Mouse (Mus musculus) lung, postnatal 10 days (tissue): Measurements from ENCODE around the gene Hsd17b2.
A peak's percentile ranks its signal among the peaks of the same experiment; 100 is the strongest.

Source experiments
- DNase-seq: peaks from one replicate; pipeline ENCODE4 v3.0.0; 2021

Gene Hsd17b2

DNA sequence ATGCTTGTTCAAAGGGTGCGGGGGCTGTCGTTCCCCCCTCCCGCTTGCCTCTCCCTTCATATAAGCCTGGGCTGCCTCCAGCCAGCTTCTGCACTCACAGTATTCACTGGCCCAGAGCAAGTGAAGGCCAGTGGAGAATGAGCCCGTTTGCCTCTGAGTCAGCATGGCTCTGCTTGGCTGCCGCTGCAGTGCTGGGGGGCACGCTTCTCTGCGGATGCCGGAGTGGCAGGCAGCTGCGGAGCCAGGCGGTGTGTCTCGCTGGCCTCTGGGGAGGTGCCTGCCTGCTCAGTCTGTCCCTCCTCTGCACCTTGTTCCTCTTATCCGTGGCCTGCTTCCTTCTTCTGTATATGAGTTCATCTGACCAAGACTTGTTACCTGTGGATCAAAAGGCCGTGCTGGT, at the start of gene Hsd17b2:
Gene Hsd17b2, plus strand, starts transcription at position 46 of the 400 bp plus-strand sequence.
- no peak for DNase-seq

- no peak for DNase-seq
Observed at GRCm38 (mm10) chr8:117652318-117652717, 49.4 kb upstream of the Hsd17b2 start.

GRCm38 (mm10) chr8:117658990-117659389, 42.7 kb upstream of the Hsd17b2 start:
- DNase-seq = no peak

DNA sequence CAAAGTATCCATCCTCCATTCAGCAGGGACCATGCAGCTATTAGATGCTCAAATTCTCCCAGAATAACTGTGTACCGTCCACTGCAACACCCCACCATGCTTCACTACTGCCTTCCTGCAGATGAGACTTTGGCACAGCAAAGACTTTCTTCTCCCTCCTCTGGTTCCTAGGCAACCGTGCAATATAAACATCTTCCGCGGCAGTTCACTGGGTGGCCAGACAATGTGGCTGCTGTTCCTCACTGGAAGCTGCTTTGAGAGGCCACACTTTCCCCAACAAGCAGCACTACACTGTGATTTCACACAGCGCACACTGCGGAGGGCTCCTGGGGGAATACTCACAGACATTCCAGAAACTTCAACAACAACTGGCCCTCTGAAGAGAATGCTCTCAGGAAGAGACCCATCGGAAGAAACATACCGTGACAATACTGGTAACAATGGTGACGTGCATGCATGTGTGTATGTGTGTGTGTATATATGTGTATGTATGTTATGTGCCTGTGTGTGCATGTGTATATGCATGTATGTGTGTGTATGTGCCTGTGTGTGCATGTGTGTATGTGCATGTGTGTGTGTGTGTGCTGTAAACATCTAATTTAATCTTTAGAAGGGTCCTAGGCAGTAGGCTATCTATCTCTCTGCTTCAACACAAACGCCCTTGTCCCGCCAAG, 41.2 kb upstream of the Hsd17b2 start:
- peak; percentile 57 for DNase-seq

DNA sequence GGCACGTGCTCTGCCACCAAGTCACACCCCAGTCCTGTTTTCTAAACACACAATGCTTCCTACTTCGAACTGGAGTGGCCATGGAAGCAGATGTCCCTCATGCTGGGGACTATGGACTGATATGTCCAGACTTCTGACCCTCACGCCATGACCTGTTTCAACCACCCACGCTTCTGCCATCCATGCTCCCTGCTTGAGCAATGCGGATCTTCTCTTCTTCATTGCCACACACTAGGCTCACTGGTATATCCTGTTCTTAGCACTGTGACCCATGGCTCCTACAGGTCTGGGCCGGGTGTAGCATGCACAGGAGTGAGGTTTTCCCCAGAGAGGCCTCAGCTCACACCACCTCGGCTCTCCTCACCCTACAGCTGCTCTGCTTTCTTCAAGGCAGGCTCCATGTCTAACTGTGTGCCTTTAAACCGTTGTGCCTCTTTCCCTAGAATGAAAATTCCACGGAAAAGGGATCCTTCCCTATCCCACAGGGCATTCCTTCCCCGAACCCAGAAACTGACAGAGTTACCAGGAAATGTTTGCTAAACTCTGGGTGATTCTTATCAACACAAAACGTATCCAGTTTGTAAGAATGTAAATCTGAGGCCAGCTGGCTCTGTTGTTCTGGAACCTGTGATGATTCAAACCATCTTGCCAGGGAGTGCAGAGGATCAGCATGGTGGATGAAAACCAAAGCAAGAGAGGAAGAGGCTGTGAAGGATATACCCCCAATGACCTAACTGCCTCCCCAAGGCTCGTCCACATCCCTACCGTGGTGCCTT, 34.2 kb upstream of the Hsd17b2 start:
- DNase-seq = no peak

DNA sequence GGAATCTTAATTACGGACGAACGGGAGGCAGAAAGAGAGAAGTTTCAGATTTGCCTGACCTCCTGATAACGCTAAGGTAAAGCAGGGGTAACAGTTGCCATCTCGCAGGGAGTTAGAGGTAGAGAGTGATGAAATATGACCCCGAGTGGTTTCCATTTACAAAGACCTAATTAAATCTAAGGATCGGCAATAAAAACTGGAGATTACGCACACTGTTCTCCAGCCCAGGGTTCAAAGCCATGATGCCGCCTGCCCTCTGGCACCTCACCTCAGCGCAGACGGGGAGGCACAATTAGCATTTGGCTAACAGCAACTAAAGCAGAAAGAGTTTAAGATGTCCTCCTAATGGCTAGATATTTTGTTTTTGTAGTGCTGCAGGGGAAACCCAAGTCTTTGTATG, 31.2 kb upstream of the Hsd17b2 start:
- no peak for DNase-seq

GRCm38 (mm10) chr8:117672558-117672957, 29.1 kb upstream of the Hsd17b2 start:
- no peak for DNase-seq

- peak; percentile 65 for DNase-seq
Observed at GRCm38 (mm10) chr8:117673430-117673830, 28.3 kb upstream of the Hsd17b2 start, which contains the start of gene Sdr42e1. Sdr42e1 (minus strand) TSS chr8:117673689.

- no peak for DNase-seq
Observed at GRCm38 (mm10) chr8:117675171-117675570, 26.5 kb upstream of the Hsd17b2 start.

- no peak for DNase-seq
Observed at GRCm38 (mm10) chr8:117676460-117676859, 25.2 kb upstream of the Hsd17b2 start.

GRCm38 (mm10) chr8:117677011-117677410, 24.7 kb upstream of the Hsd17b2 start:
- DNase-seq = no peak

- no peak for DNase-seq
Observed at GRCm38 (mm10) chr8:117678650-117679049, 23.1 kb upstream of the Hsd17b2 start.

DNA sequence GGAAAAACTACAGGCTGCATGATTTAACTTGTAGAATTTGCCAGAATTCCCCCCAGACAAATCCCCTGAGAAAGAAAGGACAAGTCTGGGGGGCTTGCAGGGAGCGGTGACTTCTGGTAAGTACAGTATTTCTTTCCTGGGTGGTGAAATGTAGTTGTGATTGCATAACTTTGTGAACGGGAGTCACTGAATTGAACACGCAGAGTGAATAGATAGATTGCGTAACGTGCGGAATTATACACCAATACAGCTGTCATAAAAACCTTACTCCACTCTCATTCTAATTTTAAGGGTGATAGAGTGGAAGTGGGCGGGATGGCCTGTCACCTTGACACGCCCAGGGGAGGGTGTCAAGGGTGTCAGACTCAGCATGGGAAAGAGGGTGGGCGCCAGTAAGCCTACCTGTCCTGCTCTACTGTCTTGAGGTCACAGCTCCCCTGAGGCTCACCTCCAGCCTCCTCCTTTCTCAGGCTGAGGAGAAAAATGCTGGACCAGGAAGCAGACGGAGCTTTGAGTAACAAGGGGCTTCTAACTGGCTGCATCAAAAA, 17.7 kb upstream of the Hsd17b2 start:
- DNase-seq = no peak

- no peak for DNase-seq
Observed at GRCm38 (mm10) chr8:117684504-117684903, 17.2 kb upstream of the Hsd17b2 start.

- no peak for DNase-seq
Observed at GRCm38 (mm10) chr8:117687890-117688289, 13.8 kb upstream of the Hsd17b2 start.

DNA sequence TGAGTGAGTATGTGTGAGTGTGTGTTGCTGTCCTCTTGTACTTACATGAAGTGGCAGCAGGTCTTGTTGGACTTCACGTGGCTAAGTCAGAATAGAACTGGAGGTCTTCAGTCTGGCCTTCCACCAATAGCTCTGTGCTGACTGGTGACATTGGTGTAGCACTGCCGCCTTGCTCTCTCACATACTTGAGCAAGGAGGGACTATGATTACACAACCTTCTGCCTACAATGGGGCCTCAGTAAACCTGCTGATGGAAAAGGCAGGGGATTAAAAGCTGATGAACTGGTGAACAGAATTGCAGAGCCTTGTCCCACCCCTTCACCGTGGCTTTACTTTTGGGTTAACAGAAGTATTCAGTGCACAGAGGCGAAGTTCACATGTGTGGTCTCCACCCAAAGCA, 9.6 kb upstream of the Hsd17b2 start:
- no peak for DNase-seq

DNA sequence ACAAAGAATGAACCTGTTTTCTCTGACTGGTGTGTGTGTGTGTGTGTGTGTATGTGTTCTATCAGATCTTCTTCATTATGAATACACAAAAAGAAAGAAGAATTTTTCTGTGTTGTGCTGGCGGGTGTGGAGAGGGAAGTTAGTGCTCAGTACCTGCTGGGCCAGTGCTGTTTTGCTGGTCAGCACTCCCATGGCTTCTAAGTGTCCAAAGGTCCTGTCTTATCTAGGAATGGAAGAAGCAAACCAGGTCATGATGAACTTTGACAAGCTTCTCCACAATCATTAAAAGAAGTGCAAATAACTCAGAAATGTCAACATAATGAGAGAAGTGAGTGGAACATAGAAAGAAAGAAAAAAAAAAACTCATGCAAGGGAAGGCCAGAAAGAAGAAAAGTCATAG, 6.1 kb upstream of the Hsd17b2 start:
- DNase-seq = no peak

DNA sequence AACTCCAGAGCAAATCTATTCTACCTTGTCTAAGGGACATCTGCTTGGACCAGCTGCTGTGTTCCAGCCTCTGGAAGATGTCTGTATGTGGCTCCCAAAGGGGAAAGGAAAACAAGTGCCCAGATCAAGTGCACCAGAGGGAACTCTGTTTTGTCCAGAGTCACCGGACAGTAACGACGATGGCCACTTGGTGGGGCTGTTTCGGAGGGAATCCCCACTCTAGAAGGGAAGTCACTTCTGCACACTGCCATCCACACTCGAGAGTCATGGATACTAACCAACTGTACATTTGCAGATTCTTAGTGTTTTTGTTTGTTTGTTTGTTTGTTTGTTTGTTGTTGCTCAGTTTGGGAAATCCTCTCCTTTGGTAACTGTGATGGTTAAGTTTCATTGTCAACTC, 4.5 kb upstream of the Hsd17b2 start:
- peak; percentile 41 for DNase-seq

- no peak for DNase-seq
Observed at GRCm38 (mm10) chr8:117700699-117701098, 1.0 kb upstream of the Hsd17b2 start.

- no peak for DNase-seq
Observed at GRCm38 (mm10) chr8:117701246-117701645, 458 bp upstream of the Hsd17b2 start.

- no peak for DNase-seq
Observed at GRCm38 (mm10) chr8:117702701-117703100, 997 bp downstream of the Hsd17b2 start.

DNA sequence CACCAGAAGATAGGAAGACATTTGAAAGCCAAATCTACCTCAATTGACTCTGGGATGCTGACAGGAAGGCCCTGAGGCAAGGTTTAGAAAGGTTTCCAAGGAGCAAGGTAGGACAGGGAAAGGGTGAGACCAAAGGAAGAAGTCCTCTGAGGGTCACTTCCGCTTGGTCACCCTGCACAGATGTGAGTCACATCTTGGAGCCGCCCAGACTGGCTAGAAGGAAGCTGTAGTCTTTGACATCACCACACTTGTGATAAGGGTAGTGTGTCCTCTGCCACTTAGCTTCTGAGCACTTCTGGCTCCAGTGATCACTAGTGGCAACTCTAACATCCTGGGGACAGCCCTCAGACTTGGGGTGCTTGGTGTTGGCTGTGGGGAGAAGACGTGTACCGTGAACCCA, 4.4 kb downstream of the Hsd17b2 start:
- DNase-seq = no peak

GRCm38 (mm10) chr8:117712226-117712625, 10.5 kb downstream of the Hsd17b2 start:
- no peak for DNase-seq

GRCm38 (mm10) chr8:117714604-117715003, 12.9 kb downstream of the Hsd17b2 start:
- peak; percentile 17 for DNase-seq
